Mouse (Mus musculus) MEL (cell line): ENCODE data around the gene Kcnj6.

Experiments
- CTCF ChIP-seq, 3 experiments: IDR thresholded peaks in 2 of 3; conservative IDR thresholded peaks in 1 of 3; 2 replicates each; pipeline ENCODE4 v1.5.1; 2011 to 2012; ENCODE audit warnings: low read length in 3 of 3, low read depth in 2 of 3, mild to moderate bottlenecking in 2 of 3, improper control_type of control experiment in 1 of 3, inconsistent platforms in 1 of 3, mixed read lengths in 1 of 3, moderate library complexity in 1 of 3; ENCODE audit not compliant: control insufficient read depth in 1 of 3, insufficient read depth in 1 of 3, poor library complexity in 1 of 3, severe bottlenecking in 1 of 3
- E2F4 ChIP-seq: IDR thresholded peaks from 2 replicates; pipeline ENCODE4 v1.6.1; 2011; ENCODE audit warnings: low read depth, low read length, improper control_type of control experiment, borderline replicate concordance
- EP300 ChIP-seq, 2 experiments: IDR thresholded peaks; 2 replicates each; pipeline ENCODE4 v1.6.1; 2011; ENCODE audit warnings: improper control_type of control experiment in 2 of 2, low read length in 2 of 2, low read depth in 1 of 2, mild to moderate bottlenecking in 1 of 2
- GATA1 ChIP-seq: IDR thresholded peaks from 2 replicates; pipeline ENCODE4 v1.6.1; 2011; ENCODE audit warnings: low read depth, low read length, improper control_type of control experiment
- MAFK ChIP-seq: IDR thresholded peaks from 2 replicates; pipeline ENCODE4 v1.6.1; 2011; ENCODE audit warnings: low read depth, mild to moderate bottlenecking, low read length, improper control_type of control experiment, borderline replicate concordance
- MXI1 ChIP-seq: IDR thresholded peaks from 2 replicates; pipeline ENCODE4 v1.6.1; 2011; ENCODE audit warnings: mild to moderate bottlenecking, low read depth, low read length, improper control_type of control experiment
- NRF1 ChIP-seq: IDR thresholded peaks from 2 replicates; pipeline ENCODE4 v1.6.1; 2014; ENCODE audit warnings: low read depth, mild to moderate bottlenecking, inconsistent platforms, low read length, improper control_type of control experiment, moderate library complexity; ENCODE audit not compliant: poor library complexity, insufficient read depth, severe bottlenecking
- POLR2A ChIP-seq, 2 experiments: IDR thresholded peaks; 2 replicates each; pipeline ENCODE4 v1.6.1; 2011 to 2012; ENCODE audit warnings: low read length in 2 of 2, mild to moderate bottlenecking in 2 of 2, control low read depth in 1 of 2, improper control_type of control experiment in 1 of 2, low read depth in 1 of 2, moderate library complexity in 1 of 2; ENCODE audit not compliant: control insufficient read depth in 1 of 2, insufficient read depth in 1 of 2, poor library complexity in 1 of 2
- RAD21 ChIP-seq: IDR thresholded peaks from 2 replicates; pipeline ENCODE4 v1.6.1; 2011; ENCODE audit warnings: mild to moderate bottlenecking, low read depth, low read length, improper control_type of control experiment
- TCF12 ChIP-seq: IDR thresholded peaks from 2 replicates; pipeline ENCODE4 v1.6.1; 2014; ENCODE audit warnings: low read depth, mild to moderate bottlenecking, inconsistent platforms, low read length, improper control_type of control experiment, moderate library complexity
- UBTF ChIP-seq: IDR thresholded peaks from 2 replicates; pipeline ENCODE4 v1.6.1; 2012; ENCODE audit warnings: low read depth, mild to moderate bottlenecking, inconsistent platforms, low read length, improper control_type of control experiment, moderate library complexity, borderline replicate concordance; ENCODE audit not compliant: insufficient read depth
- USF1 ChIP-seq: IDR thresholded peaks from 2 replicates; pipeline ENCODE4 v1.6.1; 2014; ENCODE audit warnings: low read depth, mild to moderate bottlenecking, inconsistent platforms, low read length, improper control_type of control experiment, moderate library complexity
- ZC3H11A ChIP-seq: IDR thresholded peaks from 2 replicates; pipeline ENCODE4 v1.6.1; 2012; ENCODE audit warnings: low read depth, mild to moderate bottlenecking, inconsistent platforms, low read length, improper control_type of control experiment
- ZMIZ1 ChIP-seq: IDR thresholded peaks from 2 replicates; pipeline ENCODE4 v1.6.1; 2012; ENCODE audit warnings: low read depth, mild to moderate bottlenecking, inconsistent platforms, low read length, improper control_type of control experiment, moderate library complexity

DNA sequence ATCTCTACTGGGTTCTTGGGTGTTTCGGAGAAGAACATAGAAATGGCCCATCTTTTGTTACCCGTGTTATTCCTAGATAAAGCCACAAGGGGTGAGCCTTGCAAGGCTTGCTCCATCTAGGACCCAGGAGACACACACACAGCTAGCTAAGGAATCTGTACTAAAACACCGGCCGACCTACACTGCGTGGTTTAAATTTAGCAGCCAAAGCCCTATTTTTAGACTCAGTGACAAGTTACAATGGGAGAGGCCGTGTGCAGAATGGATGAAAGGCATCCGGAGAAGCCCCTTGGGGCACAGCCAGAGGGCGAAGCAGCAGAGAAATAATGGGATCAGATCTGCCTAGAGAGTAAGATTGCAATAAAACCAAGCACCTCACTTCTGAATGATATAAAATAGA lies 232.4 kb downstream of the Kcnj6 start:
- TF ChIP-seq CTCF (IDR thresholded peaks at IDR 0.05 in 2 of 3, conservative IDR thresholded peaks at IDR 0.05 in 1 of 3; ENCODE audit: control insufficient read depth in 1 of 3, insufficient read depth in 1 of 3, low read depth in 2 of 3, low read length in 3 of 3, poor library complexity in 1 of 3, severe bottlenecking in 1 of 3) (no peak), UBTF (no peak), MXI1 (no peak), E2F4 (no peak), POLR2A (IDR thresholded peaks at IDR 0.05; ENCODE audit: control insufficient read depth in 1 of 2, insufficient read depth in 1 of 2, low read depth in 1 of 2, low read length in 2 of 2, poor library complexity in 1 of 2) (no peak), NRF1 (no peak), ZMIZ1 (no peak), GATA1 (no peak), EP300 (IDR thresholded peaks at IDR 0.05; ENCODE audit: low read depth in 1 of 2, low read length in 2 of 2) (no peak), MAFK (no peak), USF1 (no peak), RAD21 (no peak), ZC3H11A (no peak), TCF12 (no peak)
